Mouse (Mus musculus): ENCODE results near the gene Dap. TPM values are rescaled to one million over a fixed set of nuclear protein-coding genes. Genes with fewer than 3 reads are reported as not detected.
A peak's percentile ranks its signal among the peaks of the same experiment; 100 is the strongest.

Dap gene
- total RNA-seq, 2 experiments from 2014 or later: 9.1 to 9.8 TPM

DNA sequence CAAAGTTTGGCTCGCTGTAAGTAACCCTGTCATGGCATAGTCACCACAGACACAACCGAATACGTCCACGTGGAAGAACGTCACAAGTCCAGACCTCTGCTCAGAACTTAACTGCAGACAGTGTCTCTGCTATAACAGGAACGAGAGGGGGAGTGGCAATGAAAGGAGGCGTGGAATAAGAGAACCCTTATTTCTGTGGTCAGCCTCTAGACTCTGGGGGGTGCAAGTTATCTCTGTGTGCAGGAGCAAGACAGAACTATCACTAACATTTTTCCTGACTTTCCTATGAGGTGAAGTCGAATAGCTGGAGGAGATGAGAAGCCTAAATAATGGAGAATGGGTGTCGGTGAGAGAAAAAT is 12.4 kb downstream of the Dap start:
- DNase-seq (ENCODE audit: extremely low spot score in 1 of 2, low spot score in 1 of 2): no peak

DNA sequence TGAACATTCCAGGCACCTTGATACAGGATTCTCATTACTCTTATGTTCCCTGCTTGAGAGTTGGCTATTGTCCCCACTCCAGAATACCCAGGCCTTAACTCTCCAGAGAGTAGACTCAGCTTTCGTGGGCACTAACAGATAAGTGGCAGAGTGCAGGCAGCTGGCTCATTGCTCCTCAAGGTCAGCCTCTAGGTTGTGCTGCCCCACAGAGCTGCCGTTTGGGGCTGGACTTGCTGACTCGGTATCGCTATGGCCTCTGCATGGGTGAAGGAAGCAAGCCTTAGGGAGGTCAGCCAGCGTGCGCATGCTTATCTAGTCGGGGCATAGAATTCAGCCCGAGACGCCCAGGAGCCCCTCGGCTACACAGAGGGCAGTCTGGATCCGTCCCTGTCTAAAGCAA is 13.3 kb downstream of the Dap start:
- no peak for DNase-seq (ENCODE audit: extremely low spot score in 1 of 2, low spot score in 1 of 2)

DNA sequence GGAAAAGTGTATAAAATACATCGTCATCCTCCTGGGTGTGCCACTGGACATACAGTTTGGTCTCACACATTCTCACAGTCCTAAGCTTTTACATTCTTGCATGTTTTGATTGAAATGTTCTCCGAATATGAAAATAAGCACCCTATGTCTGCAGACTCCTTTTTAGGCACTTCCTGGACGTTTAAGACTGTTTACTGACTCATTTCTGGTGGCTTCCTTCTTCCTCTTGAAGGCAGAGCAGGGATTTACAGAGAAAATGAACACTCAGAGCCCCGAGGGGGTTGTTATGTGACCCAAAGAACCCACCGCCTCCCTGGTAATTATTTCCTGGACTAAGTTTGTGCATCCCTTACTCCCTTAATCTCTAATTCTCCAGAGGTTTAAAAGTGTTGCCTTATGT is 13.8 kb downstream of the Dap start:
- no peak for DNase-seq (ENCODE audit: extremely low spot score in 1 of 2, low spot score in 1 of 2)

DNA sequence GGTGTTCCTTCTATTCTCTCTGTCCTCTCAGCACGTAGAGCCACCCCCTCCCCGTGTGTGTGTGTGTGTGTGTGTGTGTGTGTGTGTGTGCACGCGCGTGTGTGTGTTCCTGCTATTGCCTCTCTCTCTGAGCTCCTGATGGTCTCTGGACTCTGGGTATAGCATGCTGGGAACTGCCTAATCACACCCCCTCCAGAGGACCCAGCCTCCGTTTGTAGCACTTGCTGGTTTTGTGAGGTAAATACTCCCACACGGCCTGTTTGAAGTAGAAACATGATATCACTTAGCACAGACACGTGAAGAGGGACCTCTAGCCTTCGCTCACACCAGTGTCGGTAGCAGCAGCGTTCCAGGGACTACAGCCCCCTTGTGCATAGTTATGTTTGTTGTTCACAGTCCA is 14.5 kb downstream of the Dap start:
- DNase-seq (ENCODE audit: extremely low spot score in 1 of 2, low spot score in 1 of 2): no peak

DNA sequence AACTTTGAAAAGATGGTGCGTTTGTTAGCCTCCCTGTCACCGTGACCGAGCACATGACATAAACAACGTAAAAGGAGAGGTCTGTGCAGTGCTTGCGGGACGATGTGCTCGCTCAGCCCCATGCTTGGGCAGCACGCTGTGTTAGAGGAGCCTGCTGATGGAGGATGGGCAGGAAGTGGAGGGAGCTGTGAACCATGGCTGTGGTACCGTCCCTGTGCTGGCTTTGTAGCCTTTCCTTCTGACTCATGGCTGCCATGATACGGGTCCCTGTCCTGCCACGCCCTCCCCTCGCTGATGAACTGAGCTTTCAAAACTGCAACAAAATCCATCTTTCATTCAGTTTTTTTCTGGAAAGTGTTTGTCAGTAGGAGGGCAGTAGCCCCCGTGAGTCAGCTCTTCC is 15.6 kb downstream of the Dap start:
- DNase-seq (ENCODE audit: extremely low spot score in 1 of 2, low spot score in 1 of 2): no peak

DNA sequence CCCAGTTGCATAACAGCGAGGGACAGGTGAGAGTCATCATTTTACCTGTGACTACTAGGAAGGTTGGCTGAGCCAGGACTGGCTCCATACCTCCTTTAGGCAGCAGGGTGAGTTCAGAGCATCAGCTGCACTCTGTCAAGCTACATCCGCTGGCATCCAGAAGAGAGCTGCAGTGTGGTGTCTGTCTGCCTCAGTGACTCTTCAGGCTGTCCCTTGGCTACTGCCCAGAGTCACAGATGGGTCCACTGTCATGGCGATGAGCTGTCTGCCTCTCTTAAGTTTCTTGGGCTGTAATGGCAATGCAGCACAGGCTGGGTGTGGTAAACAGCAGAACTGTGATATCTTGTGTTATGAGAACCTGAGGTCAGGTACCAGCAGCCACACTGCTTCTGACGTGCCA is 16.1 kb downstream of the Dap start:
- no peak for DNase-seq (ENCODE audit: extremely low spot score in 1 of 2, low spot score in 1 of 2)

DNA sequence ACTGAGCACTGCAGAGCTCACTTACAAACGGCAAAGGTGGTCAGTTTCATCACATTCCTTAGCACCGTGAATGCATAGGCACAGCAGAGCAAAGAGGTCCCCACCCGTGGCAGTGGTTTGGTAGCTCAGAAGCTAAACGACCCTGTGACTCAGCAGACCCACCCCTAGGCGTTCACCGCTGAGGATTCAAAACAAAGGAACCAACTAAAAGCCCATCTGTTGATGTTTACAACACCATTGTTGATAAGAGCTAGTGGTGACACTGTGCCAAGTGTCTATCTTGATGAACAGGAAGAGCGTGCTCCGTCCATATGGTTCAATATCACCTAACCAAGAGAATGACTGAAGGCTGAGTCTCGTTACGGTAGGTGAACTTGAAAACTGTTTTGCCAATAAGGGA is 19.1 kb downstream of the Dap start:
- no peak for DNase-seq (ENCODE audit: extremely low spot score in 1 of 2, low spot score in 1 of 2)

DNA sequence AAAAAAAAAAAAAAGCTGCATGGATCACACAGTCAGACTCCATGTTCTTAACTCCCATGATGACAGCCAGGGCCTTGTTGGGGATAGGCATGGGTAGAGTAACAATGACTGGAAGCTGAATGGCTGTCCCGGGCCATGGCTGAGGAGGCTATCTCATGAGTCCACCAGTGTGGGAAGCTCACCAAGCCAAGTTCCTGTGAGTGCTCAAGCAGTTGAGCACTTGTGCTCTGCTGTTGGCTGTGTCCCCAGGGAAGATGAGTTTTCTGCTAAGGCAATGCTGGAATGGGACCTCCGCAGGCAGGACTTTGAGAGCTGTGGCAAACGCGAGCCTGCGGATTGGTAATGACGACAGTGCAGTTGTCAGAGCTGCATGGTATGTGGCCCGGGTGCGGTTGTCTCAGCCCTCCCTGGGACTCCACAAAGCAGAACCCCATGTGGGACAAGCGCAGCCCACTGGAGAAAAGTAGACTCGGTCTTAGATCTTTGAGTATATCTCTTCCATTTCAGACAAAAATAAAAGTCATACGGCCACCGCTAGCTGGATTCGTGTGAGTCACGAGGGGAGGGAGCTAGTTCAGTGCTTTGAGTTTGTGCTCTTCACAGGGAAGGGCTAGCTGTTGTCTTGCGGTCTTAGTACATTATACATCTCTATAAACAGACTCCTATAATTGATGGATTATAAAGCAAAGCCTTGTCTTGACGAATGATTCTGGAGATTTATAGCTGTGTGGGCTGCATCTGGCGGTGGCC is 20.8 kb downstream of the Dap start:
- DNase-seq (ENCODE audit: extremely low spot score in 1 of 2, low spot score in 1 of 2): no peak

DNA sequence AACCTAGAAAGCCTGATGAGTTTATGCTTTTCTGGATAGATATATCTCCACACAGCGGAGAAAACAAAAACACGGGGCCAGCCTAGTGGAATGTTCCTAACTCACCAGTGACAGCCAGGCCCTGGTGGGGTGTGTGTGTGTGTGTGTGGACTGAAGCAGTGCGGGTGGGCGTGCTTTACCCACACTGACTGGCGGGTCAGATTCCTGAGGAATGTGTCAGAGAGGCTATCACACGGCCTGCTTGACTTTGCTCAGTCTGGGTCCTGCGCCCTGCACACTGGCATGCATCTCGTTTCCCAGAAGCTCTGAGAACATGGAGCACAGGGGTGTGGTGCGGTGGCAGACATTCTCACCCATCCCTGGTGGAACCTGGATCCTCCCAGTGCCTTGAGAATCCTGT is 21.8 kb downstream of the Dap start:
- DNase-seq (ENCODE audit: extremely low spot score in 1 of 2, low spot score in 1 of 2): no peak

DNA sequence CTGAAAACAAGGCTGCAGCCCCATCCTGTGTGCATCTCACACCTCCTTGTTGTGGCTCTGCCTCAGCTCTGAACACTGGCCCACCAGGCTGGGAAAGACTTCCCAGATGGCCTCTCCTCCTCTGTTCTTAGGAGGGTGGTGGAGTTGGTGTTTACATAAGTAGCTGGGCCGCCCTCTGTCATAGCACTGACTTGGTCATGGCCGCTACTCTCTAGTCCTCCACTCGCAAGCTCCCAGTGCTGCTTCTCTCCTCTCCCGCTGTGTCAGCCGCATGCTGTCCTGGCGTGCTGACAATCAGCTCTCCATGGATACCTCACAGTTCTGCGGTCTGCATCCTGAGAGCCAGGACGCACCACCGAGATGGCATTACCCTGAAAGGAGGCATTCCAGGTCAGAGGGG is 22.9 kb downstream of the Dap start:
- peak in 1 of 2 experiments; percentile 43 for DNase-seq (ENCODE audit: extremely low spot score in 1 of 2, low spot score in 1 of 2)

DNA sequence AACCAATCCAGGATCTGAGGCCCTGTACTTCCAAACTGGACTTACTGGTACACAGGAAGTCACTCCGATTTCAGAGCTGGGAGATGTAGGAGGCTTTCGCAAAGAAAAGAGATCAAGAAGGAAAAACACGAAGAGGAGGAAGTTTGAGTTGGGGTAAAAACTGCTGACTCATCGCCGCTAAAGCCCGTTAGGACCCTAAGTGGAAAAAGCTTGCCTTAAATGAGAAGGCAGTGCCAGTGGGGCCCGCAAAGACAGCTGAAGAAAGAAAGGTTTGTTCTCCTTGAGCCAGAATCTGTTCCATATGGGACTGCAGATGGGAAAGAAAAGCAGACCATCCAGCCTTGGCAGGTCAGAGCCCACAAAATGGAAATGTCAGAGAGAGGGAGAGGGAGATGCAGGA is 24.8 kb downstream of the Dap start:
- DNase-seq (ENCODE audit: extremely low spot score in 1 of 2, low spot score in 1 of 2): no peak

DNA sequence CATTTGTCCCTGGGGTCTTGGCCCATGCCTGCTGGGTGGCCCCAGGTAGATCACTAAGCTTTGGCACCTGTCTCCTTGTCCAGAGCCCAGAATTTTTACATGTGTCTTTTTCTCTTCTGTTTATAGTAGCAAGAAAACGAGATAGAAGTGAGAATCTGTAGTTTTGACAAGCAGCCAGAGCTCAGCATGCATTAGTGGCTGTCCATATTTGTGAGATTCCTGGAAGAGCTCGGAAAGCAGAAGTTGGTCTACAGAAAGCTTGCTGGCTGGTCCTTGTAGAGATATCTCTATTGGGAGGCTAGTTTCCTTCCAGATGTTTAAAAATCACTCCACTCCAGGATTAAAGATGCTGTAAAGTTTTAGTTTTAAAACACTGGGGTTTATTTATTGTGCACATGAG is 25.9 kb downstream of the Dap start:
- no peak for DNase-seq (ENCODE audit: extremely low spot score in 1 of 2, low spot score in 1 of 2)

DNA sequence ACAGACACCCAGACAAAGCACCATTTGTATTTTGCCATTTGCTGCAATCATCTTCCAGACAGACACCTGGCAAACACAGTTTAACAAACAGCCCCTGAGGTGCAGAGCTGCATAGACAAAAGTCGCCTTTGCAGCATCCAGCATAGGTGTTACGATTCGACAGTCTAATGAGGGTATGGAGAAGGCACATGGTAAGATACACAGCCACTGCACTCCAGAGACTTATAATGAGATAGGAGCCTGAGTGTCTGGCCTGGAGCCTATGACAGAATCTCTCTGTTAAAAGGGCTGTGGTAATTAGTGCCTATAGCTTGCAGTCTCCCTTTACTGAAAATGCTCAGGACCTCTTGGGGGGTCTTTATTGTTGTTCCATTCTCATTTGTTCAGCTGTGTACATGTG is 26.6 kb downstream of the Dap start:
- DNase-seq (ENCODE audit: extremely low spot score in 1 of 2, low spot score in 1 of 2): no peak

DNA sequence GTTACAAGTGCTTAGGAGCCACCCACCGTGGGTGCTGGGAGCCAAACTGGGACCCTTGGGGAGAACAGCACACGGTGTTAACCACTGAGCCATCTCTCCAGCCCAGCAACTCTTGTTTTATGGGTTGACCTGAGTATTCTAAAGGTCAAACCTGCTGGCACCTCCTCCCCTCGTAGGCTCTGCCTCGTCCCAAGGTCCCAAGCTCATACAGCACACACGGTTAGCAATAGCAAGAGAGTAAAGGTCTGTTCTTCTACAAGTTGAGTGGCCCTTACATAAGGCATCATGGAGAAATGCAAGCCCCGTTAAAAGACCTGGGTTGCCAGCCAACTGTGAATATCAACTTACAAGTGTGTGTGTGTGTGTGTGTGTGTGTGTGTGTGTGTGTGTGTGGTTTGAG is 27.1 kb downstream of the Dap start:
- no peak for DNase-seq (ENCODE audit: extremely low spot score in 1 of 2, low spot score in 1 of 2)

DNA sequence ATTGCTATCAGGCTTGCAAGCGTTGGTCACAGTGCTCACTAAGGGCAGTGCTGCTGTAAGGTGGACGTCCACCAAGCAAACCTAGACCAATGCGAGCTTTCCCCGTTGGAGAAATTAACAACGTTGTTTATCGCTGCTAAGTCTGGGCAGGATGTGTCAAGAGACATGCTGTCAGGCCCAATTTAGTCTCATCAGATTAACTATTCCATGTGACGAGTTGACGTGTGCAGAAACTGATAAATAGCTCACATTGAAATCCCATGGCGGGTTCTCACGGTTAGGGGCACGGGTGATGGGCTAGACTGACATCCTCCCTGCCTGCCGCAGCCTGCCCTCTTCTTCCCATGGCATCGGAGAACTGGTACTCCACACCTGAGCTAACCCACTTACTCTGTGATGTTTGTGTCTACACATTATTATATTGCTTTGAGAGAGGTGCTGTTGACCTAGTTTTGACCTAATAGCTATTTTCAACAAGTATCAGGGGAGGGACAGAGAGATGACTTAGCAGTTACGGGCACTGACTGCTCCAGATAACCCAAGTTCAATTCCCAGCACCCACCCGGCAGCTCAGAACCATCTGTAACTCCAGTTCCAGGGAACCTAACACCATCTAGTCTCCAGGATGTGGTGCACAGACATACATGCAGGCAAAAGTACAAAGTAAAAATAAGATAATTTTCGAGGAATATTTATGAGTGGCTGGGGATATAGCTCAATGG is 28.6 kb downstream of the Dap start:
- no peak for DNase-seq (ENCODE audit: extremely low spot score in 1 of 2, low spot score in 1 of 2)

DNA sequence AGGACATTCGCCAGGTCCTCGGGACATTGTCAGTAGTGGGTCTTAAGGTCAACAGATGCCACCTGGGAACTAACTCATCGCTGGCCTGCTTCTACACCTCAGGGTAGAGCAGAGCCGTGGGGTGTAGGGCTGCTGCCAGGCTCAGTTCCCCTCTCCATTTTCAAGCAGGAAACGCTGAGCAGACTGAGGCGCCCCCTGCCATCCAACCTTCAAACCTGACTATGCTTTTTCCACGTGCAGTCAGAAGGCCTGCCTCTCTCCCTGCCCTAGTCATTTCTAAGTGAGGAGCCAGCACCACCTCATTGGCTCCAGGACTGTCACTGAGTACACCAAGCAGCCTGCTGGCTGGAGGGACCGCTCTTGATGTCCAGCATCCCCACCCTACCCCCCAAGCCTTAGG is 29.3 kb downstream of the Dap start:
- no peak for DNase-seq (ENCODE audit: extremely low spot score in 1 of 2, low spot score in 1 of 2)

DNA sequence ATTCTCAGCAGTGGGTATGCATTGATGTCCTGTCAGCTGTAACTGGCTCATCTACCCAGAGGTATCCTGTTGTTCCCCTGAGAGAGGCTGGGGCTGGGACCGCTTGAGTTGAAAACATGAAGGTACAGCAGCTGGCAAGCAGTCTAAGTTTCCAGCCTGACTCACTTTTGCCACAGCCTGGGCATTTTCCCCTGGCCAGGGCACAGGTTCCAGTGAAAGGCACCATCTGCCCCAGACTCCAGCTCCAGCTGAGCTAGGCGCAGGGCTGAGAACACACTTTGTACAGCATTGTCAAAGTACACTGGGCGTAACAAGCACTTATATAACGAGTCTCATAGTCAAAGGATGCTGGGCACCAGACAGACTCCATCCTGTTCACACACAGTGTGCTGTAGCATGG is 29.8 kb downstream of the Dap start:
- no peak for DNase-seq (ENCODE audit: extremely low spot score in 1 of 2, low spot score in 1 of 2)

DNA sequence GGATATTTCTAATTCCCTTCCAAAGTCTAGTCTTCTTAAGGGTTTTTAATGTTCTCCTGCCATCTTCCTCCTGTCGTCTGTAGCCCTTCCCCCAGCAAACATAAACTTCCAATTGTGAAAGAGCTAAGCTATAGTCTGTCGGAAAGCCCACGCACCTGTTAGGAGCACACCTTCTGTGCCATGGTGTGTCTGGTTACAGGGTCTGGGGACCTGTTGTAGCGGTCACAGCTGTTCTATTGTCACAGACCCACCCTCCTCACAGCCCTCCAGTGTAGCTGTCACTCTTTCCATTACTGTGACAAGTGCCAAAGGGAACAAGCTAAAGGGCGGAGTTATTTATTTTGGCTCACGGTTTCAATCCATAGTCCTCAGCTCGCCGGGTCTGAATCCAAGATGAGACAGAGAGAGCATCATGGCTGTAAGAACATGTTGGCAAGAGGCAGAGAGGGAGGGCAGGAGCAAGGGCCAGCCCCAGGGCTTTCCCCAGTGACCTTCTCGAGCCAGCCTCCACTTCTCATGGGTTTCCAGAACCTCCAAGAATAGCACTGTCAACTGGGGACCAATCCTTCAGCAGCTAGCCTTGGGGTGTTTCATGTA is 30.9 kb downstream of the Dap start:
- no peak for DNase-seq (ENCODE audit: extremely low spot score in 1 of 2, low spot score in 1 of 2)

DNA sequence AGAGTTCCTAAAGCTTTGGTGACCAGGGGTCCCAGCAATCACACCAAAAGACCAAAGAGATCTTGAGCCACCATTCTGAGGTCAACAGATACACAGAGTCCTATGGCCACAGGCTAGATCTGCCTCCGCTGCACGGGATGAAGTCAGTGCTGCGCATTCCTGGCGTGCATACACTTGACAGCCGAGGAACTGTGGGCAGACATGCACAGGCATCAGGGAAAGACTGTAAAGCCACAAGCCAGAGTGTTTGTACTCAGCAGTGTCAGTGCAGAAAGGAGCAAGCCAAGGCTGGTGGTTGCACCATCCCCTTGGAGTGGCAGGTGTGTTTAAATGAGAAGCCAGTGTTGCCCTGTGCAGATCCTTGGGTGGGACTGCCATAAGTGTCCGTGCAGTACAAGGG is 31.6 kb downstream of the Dap start:
- no peak for DNase-seq (ENCODE audit: extremely low spot score in 1 of 2, low spot score in 1 of 2)

DNA sequence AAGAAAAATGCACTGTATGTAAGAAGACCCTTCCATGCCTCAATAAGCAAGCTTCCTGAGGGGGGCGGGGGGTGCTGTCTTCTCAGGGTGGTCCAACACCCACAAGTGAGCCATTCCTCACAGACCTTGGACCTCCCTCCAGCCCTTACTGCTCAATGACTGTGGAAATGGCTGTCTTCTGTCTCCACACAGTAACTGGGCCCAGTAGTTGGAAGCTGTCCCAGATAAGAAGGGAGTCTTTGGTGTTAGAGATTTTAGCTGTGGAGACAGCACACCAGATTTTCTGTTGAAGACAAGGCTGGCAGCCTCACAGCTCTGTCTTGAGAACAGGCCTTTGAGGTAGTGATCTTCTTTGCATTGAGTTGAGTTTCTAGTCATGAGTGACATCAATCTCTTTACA is 33.2 kb downstream of the Dap start:
- no peak for DNase-seq (ENCODE audit: extremely low spot score in 1 of 2, low spot score in 1 of 2)

DNA sequence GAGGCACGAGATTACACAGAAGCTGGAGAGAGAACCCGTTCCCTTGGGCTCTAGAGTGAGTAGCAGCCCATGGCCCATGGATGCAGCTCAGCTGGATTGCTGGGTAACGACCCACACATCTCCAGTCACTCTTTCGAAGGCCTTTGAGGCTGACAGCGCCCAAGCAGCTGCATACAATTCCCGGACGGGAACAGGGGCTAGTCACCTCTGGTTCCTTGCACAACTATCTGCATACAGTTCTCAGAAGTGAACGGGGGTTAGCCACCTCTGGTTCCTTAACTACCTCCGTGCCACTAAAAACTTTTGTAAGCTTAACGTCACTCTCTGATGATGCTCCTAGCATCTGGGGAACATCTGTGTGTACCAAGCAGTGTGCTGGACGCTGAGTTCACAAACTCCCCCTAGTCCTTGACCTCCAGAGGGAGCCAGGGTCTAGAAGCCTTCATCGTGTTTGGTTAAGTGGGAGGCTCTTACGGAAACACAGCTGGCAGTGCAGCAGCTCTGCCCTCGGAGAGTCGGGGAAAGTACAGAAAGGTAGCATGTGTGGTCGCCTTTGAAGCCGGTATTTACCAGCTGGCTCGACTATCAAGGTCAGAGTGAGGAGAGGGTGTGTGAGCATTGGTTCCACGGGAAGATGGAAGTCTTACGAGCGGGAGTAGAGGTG is 34.0 kb downstream of the Dap start:
- DNase-seq (ENCODE audit: extremely low spot score in 1 of 2, low spot score in 1 of 2): no peak
